ENCODE assay signal across 8 mouse cellular contexts in the genomic region with DNA sequence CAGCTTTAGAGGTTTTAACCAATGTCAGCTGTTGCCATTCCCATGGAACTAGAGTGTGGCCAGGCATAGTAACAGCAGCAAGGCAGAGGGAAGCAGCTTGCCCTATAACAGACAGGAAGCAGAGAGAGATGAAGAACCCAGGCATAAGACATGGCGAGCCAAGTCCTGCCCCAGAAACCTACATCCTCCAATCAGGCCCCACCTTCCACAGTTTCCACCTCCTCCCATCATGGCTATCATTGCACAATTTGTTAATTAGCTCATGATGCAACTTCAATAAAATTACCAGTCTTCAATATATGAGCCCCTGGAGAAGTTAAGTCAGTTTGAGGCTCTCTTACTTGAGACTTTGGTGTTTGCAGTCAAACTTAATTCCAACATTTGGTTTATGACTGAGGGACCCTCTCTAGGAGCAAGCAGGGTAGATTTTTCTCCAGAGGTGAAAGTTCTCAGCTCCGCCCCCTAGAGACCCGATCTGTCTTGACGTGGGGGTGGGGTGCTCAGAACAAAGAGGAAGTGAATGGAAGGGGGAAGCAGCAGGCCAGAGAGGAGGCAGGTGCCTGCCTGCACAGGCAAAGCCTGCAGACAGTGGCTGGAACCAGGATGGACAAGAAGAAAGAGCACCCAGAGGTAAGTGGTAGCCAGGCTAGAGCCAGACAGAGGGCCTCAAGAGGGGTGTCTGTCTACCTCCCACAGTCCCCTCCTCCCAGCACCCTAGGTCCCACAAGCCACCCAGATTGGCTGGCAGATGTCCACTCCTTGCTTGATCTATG. TPM values are rescaled to one million over a fixed set of nuclear protein-coding genes. Genes with fewer than 3 reads are reported as not detected.
DNase-seq lines count a peak whose midpoint lies in the region; ATAC-seq lines count a peak whose summit lies in the region.

A gene (plus strand): TSS at position 502 of the 773 bp plus-strand sequence.

- no peak for DNase-seq in kidney, adult 8-10 months
- DNase-seq in R1 (ENCODE audit: low read depth, low spot score) = peak; percentile 42
- DNase-seq in monocyte, adult 2 months (ENCODE audit: low read depth in 1 of 2, low spot score in 2 of 2) = peak; percentile 62 to 64
- no peak for DNase-seq in left cerebral cortex, postnatal 25 days (ENCODE audit: low spot score in 2 of 2)
- DNase-seq in cerebellum, adult 9-10 months = no peak
- DNase-seq in embryo, embryonic 9.5 days (ENCODE audit: extremely low spot score) = no peak

- ATAC-seq in kidney, embryonic 15.5 days (replicated peaks; ENCODE audit: low FRiP score) = no peak
- peak; percentile 64 to 67 for ATAC-seq in hematopoietic stem cell, adult 5-6 weeks (replicated peaks in 1 of 2; ENCODE audit: insufficient read depth in 1 of 2, low FRiP score in 2 of 2, low TSS enrichment in 1 of 2, low read depth in 1 of 2, poor library complexity in 2 of 2, severe bottlenecking in 2 of 2)

- no peak within 1 kb of the TSS for H3K27ac ChIP-seq in kidney, embryonic 15.5 days

- 0 out of 2 replicates have a peak, but pooled peaks cover 3% of the 10 kb centered on the region for H3K4me1 ChIP-seq in kidney, embryonic 15.5 days

- H3K9me3 ChIP-seq in kidney, embryonic 15.5 days (replicated peaks) = no peaks in the 10 kb centered on the region

- H3K36me3 ChIP-seq in kidney, embryonic 15.5 days = no peaks in the 10 kb centered on the region

- H3K27me3 ChIP-seq in kidney, embryonic 15.5 days = no peaks in the 10 kb centered on the region

- 37% methylated on average over 4 of the region's 4 CpGs for WGBS in kidney, embryonic 15.5 days

- no peak within 1 kb of the TSS for H3K9ac ChIP-seq in kidney, embryonic 15.5 days

- no peak within 1 kb of the TSS for H3K4me2 ChIP-seq in kidney, embryonic 15.5 days

- no peak within 1 kb of the TSS for H3K4me3 ChIP-seq in kidney, embryonic 15.5 days (replicated peaks)

- intact Hi-C loops in left cerebral cortex, postnatal 25 days (cut with DNase I) = no loop called here

RNA-seq across cellular contexts. Expression of the gene that starts here (rescaled TPM):
- polyA plus RNA-seq in kidney, embryonic 15.5 days (2015; fragmentation: Nextera tagmentation; extraction: Ambion mirVana) = 7.9 and 10.4 TPM in 2 replicates
- 3.1 and 13.6 TPM in 2 replicates for total RNA-seq in hematopoietic stem cell, adult 5-6 weeks (2017)
- total RNA-seq in left cerebral cortex, postnatal 25 days (2021) = 10 to 100 TPM in 1 of 2 experiments, 1 to 10 TPM in 1; 9.3 to 10.7 TPM

Comparison
In these comparisons a context has a peak if more than half of its experiments do, and no peak if none do; other contexts are left out.
1. DNase-seq: peak in R1 (single experiment) and monocyte, adult 2 months (2 of 2); none in kidney, adult 8-10 months (0 of 2), left cerebral cortex, postnatal 25 days (0 of 2), cerebellum, adult 9-10 months (single experiment) and embryo, embryonic 9.5 days (single experiment).